In genomic region chr2:25257250-25257649, GRCm38 (mm10) we compare ENCODE assay signal across 2 mouse cellular contexts.
TF ChIP-seq lines count a peak whose summit lies in the region.

No protein-coding gene starts in this region.

TF ChIP-seq in CH12.LX, 34 proteins besides CTCF, POLR2A, EP300 and RAD21:
- TF ChIP-seq TBP (conservative IDR thresholded peaks at IDR 0.05; ENCODE audit: low read depth, low read length): peak; percentile 90

TF ChIP-seq in MEL, 35 proteins besides CTCF, POLR2A, EP300 and RAD21:
- TF ChIP-seq TBP (IDR thresholded peaks at IDR 0.05; ENCODE audit: low read depth, low read length): peak; percentile 74
